Mouse (Mus musculus) limb, embryonic 11.5 days (tissue): Measurements from ENCODE around the gene Tceanc2. TPM values are rescaled to one million over a fixed set of nuclear protein-coding genes. Genes with fewer than 3 reads are reported as not detected.

Experiments
- ATAC-seq: fragments of 200-750 bp; cut with Nextera tagmentation; 2 replicates; pipeline ENCODE4 v1.8.0; 2017; ENCODE audit warnings: low read depth; ENCODE audit not compliant: insufficient number of reproducible peaks, low FRiP score, low TSS enrichment
- DNase-seq: peaks from one replicate; pipeline ENCODE4 v3.0.0-alpha.2; 2015; ENCODE audit warnings: low spot score
- H3K27ac ChIP-seq: fragments of 300-500 bp; sonication (generic); replicated peaks from 2 replicates; pipeline ENCODE4 v1.5.1; 2014; ENCODE audit warnings: low read depth, mild to moderate bottlenecking, low read length
- H3K27me3 ChIP-seq: fragments of 300-500 bp; sonication (generic); 2 replicates; pipeline ENCODE4 v1.6.1; 2014; ENCODE audit warnings: mild to moderate bottlenecking, low read length, mixed read lengths; ENCODE audit not compliant: control insufficient read depth, insufficient read depth
- H3K36me3 ChIP-seq: fragments of 300-500 bp; sonication (generic); 2 replicates; pipeline ENCODE4 v1.6.1; 2014; ENCODE audit warnings: mild to moderate bottlenecking, low read length, moderate library complexity, mixed read lengths; ENCODE audit not compliant: control insufficient read depth, insufficient read depth
- H3K4me1 ChIP-seq: fragments of 300-500 bp; sonication (generic); 2 replicates; pipeline ENCODE4 v1.6.1; 2014; ENCODE audit warnings: low read length, mixed read lengths; ENCODE audit not compliant: control insufficient read depth, insufficient read depth
- H3K4me2 ChIP-seq: fragments of 300-500 bp; sonication (generic); 2 replicates; pipeline ENCODE4 v1.6.1; 2014; ENCODE audit warnings: low read depth, mild to moderate bottlenecking, moderate library complexity; ENCODE audit not compliant: severe bottlenecking
- H3K4me3 ChIP-seq: fragments of 300-500 bp; sonication (generic); 2 replicates; pipeline ENCODE4 v1.5.1; 2014; ENCODE audit warnings: low read depth, low read length
- H3K9ac ChIP-seq: fragments of 300-500 bp; sonication (generic); 2 replicates; pipeline ENCODE4 v1.6.1; 2014; ENCODE audit warnings: mild to moderate bottlenecking, low read length
- H3K9me3 ChIP-seq: fragments of 300-500 bp; sonication (generic); 2 replicates; pipeline ENCODE4 v1.6.1; 2016; ENCODE audit warnings: low read length; ENCODE audit not compliant: control insufficient read depth
- WGBS: fragments of 180-500 bp; shearing (Covaris S2); extraction: QIAGEN DNeasy Blood & Tissue Kit; methylation state at CpG from one replicate; pipeline ENCODE4 v1.1.7; 2014; 5-methylcytosine and 5-hydroxymethylcytosine counted together
- polyA plus RNA-seq: library from polyadenylated mRNA; unstranded; fragments of >200 nt; fragmentation: Nextera tagmentation; extraction: Ambion mirVana; gene quantifications from 2 replicates; pipeline ENCODE4 v1.2.1, GENCODE M21; 2014

Tceanc2 gene
- polyA plus RNA-seq, 1 experiment from 2014 or later, result 19.1 TPM

- H3K4me1 ChIP-seq, result no peaks in the 10 kb centered on the region
- H3K4me3 ChIP-seq, result no peak overlapping the region
- no peak overlapping the region for H3K4me2 ChIP-seq
- no peak overlapping the region for H3K27ac ChIP-seq
- no peak overlapping the region for H3K9ac ChIP-seq
- ATAC-seq (no peak), DNase-seq (no peak)
- H3K9me3 ChIP-seq, result no peaks in the 10 kb centered on the region
- 78% methylated on average over 5 of the region's 5 CpGs for WGBS
- no peaks in the 10 kb centered on the region for H3K27me3 ChIP-seq
- H3K36me3 ChIP-seq, result no peaks in the 10 kb centered on the region; the same call in 1 of the 2 replicates
Measured at GRCm38 (mm10) chr4:107210483-107211097, 31.7 kb upstream of the Tceanc2 start.

GRCm38 (mm10) chr4:107208880-107209279 is 30.0 kb upstream of the Tceanc2 start, which contains the start of gene Ldlrad1:
Gene Ldlrad1 (plus strand): TSS chr4:107209180.
- no peak within 1 kb of the TSS for H3K4me3 ChIP-seq
- H3K36me3 ChIP-seq, result no peaks in the 10 kb centered on the region; the same call in 1 of the 2 replicates
- H3K4me2 ChIP-seq, result no peak within 1 kb of the TSS
- no peaks in the 10 kb centered on the region for H3K9me3 ChIP-seq
- H3K9ac ChIP-seq, result no peak within 1 kb of the TSS
- 81% methylated on average over 3 of the region's 3 CpGs for WGBS
- no peak within 1 kb of the TSS for H3K27ac ChIP-seq
- no peaks in the 10 kb centered on the region for H3K27me3 ChIP-seq
- ATAC-seq (no peak), DNase-seq (no peak)
- H3K4me1 ChIP-seq, result no peaks in the 10 kb centered on the region

- WGBS, result 97% methylated on average over 2 of the region's 2 CpGs
- ATAC-seq (no peak), DNase-seq (no peak)
- H3K27me3 ChIP-seq, result no peaks in the 10 kb centered on the region
- H3K9me3 ChIP-seq, result no peaks in the 10 kb centered on the region
- H3K36me3 ChIP-seq, result no peaks in the 10 kb centered on the region; the same call in 1 of the 2 replicates
- no peak overlapping the region for H3K9ac ChIP-seq
- H3K4me3 ChIP-seq, result no peak overlapping the region
- H3K27ac ChIP-seq, result no peak overlapping the region
- H3K4me2 ChIP-seq, result no peak overlapping the region
- no peaks in the 10 kb centered on the region for H3K4me1 ChIP-seq
Measured at GRCm38 (mm10) chr4:107207016-107207415, 28.1 kb upstream of the Tceanc2 start.

GRCm38 (mm10) chr4:107203001-107203400 is 24.1 kb upstream of the Tceanc2 start:
- Histone ChIP-seq H3K36me3 (peaks cover 5% of the 10 kb centered on the region; the same call in 1 of the 2 replicates), H3K4me1 (no peaks in the 10 kb centered on the region), H3K27ac (no peak overlapping the region), H3K27me3 (no peaks in the 10 kb centered on the region), H3K9me3 (no peaks in the 10 kb centered on the region), H3K9ac (no peak overlapping the region), H3K4me2 (no peak overlapping the region), H3K4me3 (no peak overlapping the region)
- WGBS, result 92% methylated on average over 7 of the region's 7 CpGs
- DNase-seq (no peak), ATAC-seq (no peak)

GRCm38 (mm10) chr4:107201779-107202178 is 22.9 kb upstream of the Tceanc2 start:
- ATAC-seq, result no peak
- no peak overlapping the region for H3K4me2 ChIP-seq
- H3K9me3 ChIP-seq, result no peaks in the 10 kb centered on the region
- no peak overlapping the region for H3K4me3 ChIP-seq
- no peak overlapping the region for H3K9ac ChIP-seq
- no peaks in the 10 kb centered on the region for H3K27me3 ChIP-seq
- no peaks in the 10 kb centered on the region for H3K4me1 ChIP-seq
- DNase-seq, result no peak
- H3K36me3 ChIP-seq, result peaks cover 9% of the 10 kb centered on the region; the same call in 1 of the 2 replicates
- whole genome bisulfite sequencing, result 93% methylated on average over 3 of the region's 3 CpGs
- H3K27ac ChIP-seq, result no peak overlapping the region

- WGBS, result 97% methylated on average over 5 of the region's 5 CpGs
- Histone ChIP-seq H3K36me3 (peaks cover 15% of the 10 kb centered on the region; the same call in 1 of the 2 replicates), H3K9ac (no peak overlapping the region), H3K27ac (no peak overlapping the region), H3K27me3 (no peaks in the 10 kb centered on the region), H3K4me2 (no peak overlapping the region), H3K4me1 (no peaks in the 10 kb centered on the region), H3K9me3 (no peaks in the 10 kb centered on the region), H3K4me3 (no peak overlapping the region)
- DNase-seq (no peak), ATAC-seq (no peak)
Measured at GRCm38 (mm10) chr4:107198072-107198471, 19.2 kb upstream of the Tceanc2 start.

GRCm38 (mm10) chr4:107196454-107196853 is 17.5 kb upstream of the Tceanc2 start:
- Histone ChIP-seq H3K27ac (no peak overlapping the region), H3K4me3 (no peak overlapping the region), H3K4me1 (no peaks in the 10 kb centered on the region), H3K9ac (no peak overlapping the region), H3K4me2 (no peak overlapping the region), H3K27me3 (no peaks in the 10 kb centered on the region), H3K9me3 (no peaks in the 10 kb centered on the region), H3K36me3 (peaks cover 15% of the 10 kb centered on the region; the same call in 1 of the 2 replicates)
- 92% methylated on average over 2 of the region's 2 CpGs for WGBS
- no peak for ATAC-seq
- no peak for DNase-seq

GRCm38 (mm10) chr4:107193841-107194240 is 14.9 kb upstream of the Tceanc2 start:
- no peaks in the 10 kb centered on the region for H3K27me3 ChIP-seq
- no peak overlapping the region for H3K27ac ChIP-seq
- ATAC-seq (no peak), DNase-seq (no peak)
- no peaks in the 10 kb centered on the region for H3K4me1 ChIP-seq
- H3K9me3 ChIP-seq, result no peaks in the 10 kb centered on the region
- H3K4me2 ChIP-seq, result no peak overlapping the region
- H3K9ac ChIP-seq, result no peak overlapping the region
- H3K4me3 ChIP-seq, result no peak overlapping the region
- 98% methylated on average over 3 of the region's 3 CpGs for WGBS
- H3K36me3 ChIP-seq, result peaks cover 21% of the 10 kb centered on the region; the same call in 1 of the 2 replicates
